13 mouse cellular contexts compared by ENCODE assay signal in the genomic region with DNA sequence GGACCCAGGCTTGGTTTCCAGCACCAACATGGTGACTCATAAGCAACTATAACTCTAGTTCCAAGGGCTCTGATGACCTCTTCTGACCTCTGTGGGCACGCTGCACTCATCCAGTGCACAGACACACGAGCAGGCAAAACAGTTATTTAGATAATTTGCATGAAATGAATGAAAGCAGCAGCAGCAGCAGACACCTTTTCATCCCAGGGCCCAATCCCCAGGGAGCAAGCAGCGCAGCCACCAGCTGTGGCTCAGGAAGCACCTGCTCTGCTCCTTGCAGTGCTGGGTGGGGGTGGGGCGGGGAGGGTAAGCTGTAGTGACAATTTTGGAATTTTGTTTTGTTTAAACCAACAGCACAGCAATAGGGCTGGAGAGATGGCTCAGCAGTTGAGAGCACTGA. TPM values are rescaled to one million over a fixed set of nuclear protein-coding genes. Genes with fewer than 3 reads are reported as not detected.
DNase-seq lines count a peak whose midpoint lies in the region; ATAC-seq lines count a peak whose summit lies in the region.
"Had no signal": no experiment of that assay in that cellular context is flagged by ENCODE, and none has a peak within 500 bp of the region (broad histone marks: within the 10 kb centered on the region; RNA-seq: fewer than 3 reads in every experiment).

No protein-coding gene starts in this region.

- no peak overlapping the region for H3K4me3 ChIP-seq in forebrain, embryonic 12.5 days (replicated peaks)
- no peak overlapping the region for H3K4me3 ChIP-seq in forebrain, embryonic 11.5 days (ENCODE audit: low read depth, low read length)
- H3K4me3 ChIP-seq in midbrain, embryonic 11.5 days (ENCODE audit: low read depth, low read length): no peak overlapping the region
- H3K4me3 ChIP-seq in midbrain, embryonic 10.5 days: no peak overlapping the region
- H3K4me3 ChIP-seq in hindbrain, embryonic 12.5 days: no peak overlapping the region
- H3K4me3 ChIP-seq in neural tube, embryonic 14.5 days (ENCODE audit: low read depth, low read length): no peak overlapping the region
- H3K4me3 ChIP-seq: embryonic facial prominence, embryonic 13.5 days; heart, adult 2 months; limb, embryonic 12.5 days; megakaryocyte, embryonic 14.5 days had no signal

- 64% methylated on average over 4 of the region's 4 CpGs for WGBS in forebrain, embryonic 12.5 days
- 79% methylated on average over 4 of the region's 4 CpGs for WGBS in forebrain, embryonic 11.5 days
- WGBS in midbrain, embryonic 11.5 days: 68% methylated on average over 4 of the region's 4 CpGs
- WGBS in midbrain, embryonic 10.5 days: 86% methylated on average over 4 of the region's 4 CpGs
- 57% methylated on average over 4 of the region's 4 CpGs for WGBS in hindbrain, embryonic 12.5 days
- WGBS in neural tube, embryonic 14.5 days: 47% methylated on average over 4 of the region's 4 CpGs

- no peak overlapping the region for H3K9ac ChIP-seq in forebrain, embryonic 12.5 days
- H3K9ac ChIP-seq in forebrain, embryonic 11.5 days (ENCODE audit: low read length): no peak overlapping the region
- H3K9ac ChIP-seq in midbrain, embryonic 11.5 days (ENCODE audit: low read length): no peak overlapping the region
- no peak overlapping the region for H3K9ac ChIP-seq in hindbrain, embryonic 12.5 days
- H3K9ac ChIP-seq in neural tube, embryonic 14.5 days (replicated peaks; ENCODE audit: low read depth, low read length): no peak overlapping the region
- H3K9ac ChIP-seq: embryonic facial prominence, embryonic 13.5 days; limb, embryonic 12.5 days; lung, embryonic 14.5 days had no signal

- no peak overlapping the region for H3K4me2 ChIP-seq in forebrain, embryonic 12.5 days
- H3K4me2 ChIP-seq in forebrain, embryonic 11.5 days (ENCODE audit: low read depth, low read length, severe bottlenecking): no peak overlapping the region
- H3K4me2 ChIP-seq in midbrain, embryonic 11.5 days: no peak overlapping the region
- no peak overlapping the region for H3K4me2 ChIP-seq in hindbrain, embryonic 12.5 days (replicated peaks)
- H3K4me2 ChIP-seq in neural tube, embryonic 14.5 days (ENCODE audit: low read depth, low read length): no peak overlapping the region
- H3K4me2 ChIP-seq: embryonic facial prominence, embryonic 13.5 days; limb, embryonic 12.5 days; lung, embryonic 14.5 days had no signal

- H3K9me3 ChIP-seq in forebrain, embryonic 12.5 days: no peaks in the 10 kb centered on the region
- H3K9me3 ChIP-seq in forebrain, embryonic 11.5 days (ENCODE audit: control insufficient read depth, low read length): no peaks in the 10 kb centered on the region
- H3K9me3 ChIP-seq in midbrain, embryonic 11.5 days (ENCODE audit: control insufficient read depth, low read length): no peaks in the 10 kb centered on the region
- no peaks in the 10 kb centered on the region for H3K9me3 ChIP-seq in midbrain, embryonic 10.5 days (replicated peaks)
- H3K9me3 ChIP-seq in hindbrain, embryonic 12.5 days (replicated peaks): no peaks in the 10 kb centered on the region; the same call in 1 of the 2 replicates
- H3K9me3 ChIP-seq in neural tube, embryonic 14.5 days (ENCODE audit: control insufficient read depth, low read length): no peaks in the 10 kb centered on the region
- H3K9me3 ChIP-seq: embryonic facial prominence, embryonic 13.5 days; limb, embryonic 12.5 days had no signal

- H3K27me3 ChIP-seq in forebrain, embryonic 12.5 days: no peaks in the 10 kb centered on the region
- no peaks in the 10 kb centered on the region for H3K27me3 ChIP-seq in forebrain, embryonic 11.5 days (ENCODE audit: control insufficient read depth, insufficient read depth, low read length)
- H3K27me3 ChIP-seq in midbrain, embryonic 11.5 days (ENCODE audit: control insufficient read depth, insufficient read depth, low read length): no peaks in the 10 kb centered on the region
- no peaks in the 10 kb centered on the region for H3K27me3 ChIP-seq in midbrain, embryonic 10.5 days (ENCODE audit: low read depth, poor library complexity, severe bottlenecking)
- H3K27me3 ChIP-seq in hindbrain, embryonic 12.5 days: no peaks in the 10 kb centered on the region
- H3K27me3 ChIP-seq in neural tube, embryonic 14.5 days (ENCODE audit: control insufficient read depth, insufficient read depth, low read length): no peaks in the 10 kb centered on the region
- H3K27me3 ChIP-seq: embryonic facial prominence, embryonic 13.5 days; limb, embryonic 12.5 days; megakaryocyte, embryonic 14.5 days had no signal

- H3K4me1 ChIP-seq in forebrain, embryonic 12.5 days: peaks cover 9% of the 10 kb centered on the region; the same call in 1 of the 2 replicates
- no peaks in the 10 kb centered on the region for H3K4me1 ChIP-seq in forebrain, embryonic 11.5 days (replicated peaks; ENCODE audit: control insufficient read depth, insufficient read depth, low read length)
- H3K4me1 ChIP-seq in midbrain, embryonic 11.5 days (ENCODE audit: control insufficient read depth, insufficient read depth, low read length): no peaks in the 10 kb centered on the region
- H3K4me1 ChIP-seq in midbrain, embryonic 10.5 days: no peaks in the 10 kb centered on the region
- no peaks in the 10 kb centered on the region for H3K4me1 ChIP-seq in hindbrain, embryonic 12.5 days
- H3K4me1 ChIP-seq in neural tube, embryonic 14.5 days (ENCODE audit: control insufficient read depth, insufficient read depth, low read length): no peaks in the 10 kb centered on the region
- H3K4me1 ChIP-seq: embryonic facial prominence, embryonic 13.5 days; limb, embryonic 12.5 days had no signal

- no peak for DNase-seq in forebrain, embryonic 11.5 days (ENCODE audit: low spot score)
- DNase-seq in midbrain, embryonic 11.5 days (ENCODE audit: low spot score, missing footprints): no peak
- DNase-seq in midbrain, embryonic 10.5 days (ENCODE audit: low spot score): no peak
- DNase-seq in heart, adult 9 months (ENCODE audit: low spot score in 2 of 2): no peak
- no peak for DNase-seq in kidney, postnatal 14 days
- DNase-seq: heart, adult 2 months; lung, embryonic 14.5 days had no signal

- no peak for ATAC-seq in forebrain, embryonic 12.5 days (ENCODE audit: low FRiP score)
- ATAC-seq in forebrain, embryonic 11.5 days (replicated peaks; ENCODE audit: low FRiP score): no peak
- peak; percentile 45; the same call in 1 of the 2 replicates for ATAC-seq in midbrain, embryonic 11.5 days (ENCODE audit: low FRiP score)
- ATAC-seq in hindbrain, embryonic 12.5 days (ENCODE audit: low FRiP score): peak; percentile 51; the same call in 1 of the 2 replicates
- ATAC-seq in neural tube, embryonic 14.5 days (ENCODE audit: low read depth): no peak

- peak overlapping the region; percentile 38; the same call in 1 of the 2 replicates for H3K27ac ChIP-seq in forebrain, embryonic 12.5 days
- H3K27ac ChIP-seq in forebrain, embryonic 11.5 days (ENCODE audit: low read depth, low read length): no peak overlapping the region
- H3K27ac ChIP-seq in midbrain, embryonic 11.5 days (ENCODE audit: low read depth, low read length): no peak overlapping the region
- no peak overlapping the region for H3K27ac ChIP-seq in midbrain, embryonic 10.5 days (replicated peaks)
- no peak overlapping the region for H3K27ac ChIP-seq in hindbrain, embryonic 12.5 days
- 0 out of 2 replicates have a peak overlapping the region, but pooled peaks have one; percentile 49 for H3K27ac ChIP-seq in neural tube, embryonic 14.5 days (ENCODE audit: low read depth, low read length)
- H3K27ac ChIP-seq: embryonic facial prominence, embryonic 13.5 days; heart, adult 2 months; limb, embryonic 12.5 days had no signal

- H3K36me3 ChIP-seq in forebrain, embryonic 12.5 days (replicated peaks): peaks cover 100% of the 10 kb centered on the region
- H3K36me3 ChIP-seq in forebrain, embryonic 11.5 days (ENCODE audit: control insufficient read depth, insufficient read depth, low read length): peaks cover 62% of the 10 kb centered on the region
- peaks cover 70% of the 10 kb centered on the region for H3K36me3 ChIP-seq in midbrain, embryonic 11.5 days (ENCODE audit: control insufficient read depth, insufficient read depth, low read length)
- peaks cover 100% of the 10 kb centered on the region for H3K36me3 ChIP-seq in midbrain, embryonic 10.5 days
- H3K36me3 ChIP-seq in hindbrain, embryonic 12.5 days: peaks cover 99% of the 10 kb centered on the region
- H3K36me3 ChIP-seq in neural tube, embryonic 14.5 days (ENCODE audit: control insufficient read depth, insufficient read depth, low read length): peaks cover 77% of the 10 kb centered on the region

RNA-seq across cellular contexts. Expression of gene Fads2, which starts 29.7 kb away (rescaled TPM):
- 184 and 187 TPM in 2 replicates for polyA plus RNA-seq in forebrain, embryonic 12.5 days (2016; fragmentation: Nextera tagmentation; extraction: Ambion mirVana)
- 75.9 and 83.8 TPM in 2 replicates for polyA plus RNA-seq in forebrain, embryonic 11.5 days (2014; fragmentation: Nextera tagmentation; extraction: Ambion mirVana)
- polyA plus RNA-seq in midbrain, embryonic 11.5 days (2014; fragmentation: Nextera tagmentation; extraction: Ambion mirVana): 76.4 and 80.5 TPM in 2 replicates
- polyA plus RNA-seq in midbrain, embryonic 10.5 days (2016; fragmentation: Nextera tagmentation; extraction: Ambion mirVana): 207 and 236 TPM in 2 replicates
- polyA plus RNA-seq in hindbrain, embryonic 12.5 days (2016; fragmentation: Nextera tagmentation; extraction: Ambion mirVana): 173 and 177 TPM in 2 replicates
- polyA plus RNA-seq in neural tube, embryonic 14.5 days (2014; fragmentation: Nextera tagmentation; extraction: Ambion mirVana): 48.5 and 55.3 TPM in 2 replicates

RNA-seq across cellular contexts. Expression of gene Fads3, which starts 30.5 kb away (rescaled TPM):
- polyA plus RNA-seq in forebrain, embryonic 12.5 days (2016; fragmentation: Nextera tagmentation; extraction: Ambion mirVana): 5.6 and 7.4 TPM in 2 replicates
- 5.9 and 6.1 TPM in 2 replicates for polyA plus RNA-seq in forebrain, embryonic 11.5 days (2014; fragmentation: Nextera tagmentation; extraction: Ambion mirVana)
- 5.0 and 5.1 TPM in 2 replicates for polyA plus RNA-seq in midbrain, embryonic 11.5 days (2014; fragmentation: Nextera tagmentation; extraction: Ambion mirVana)
- 5.5 and 5.8 TPM in 2 replicates for polyA plus RNA-seq in midbrain, embryonic 10.5 days (2016; fragmentation: Nextera tagmentation; extraction: Ambion mirVana)
- polyA plus RNA-seq in hindbrain, embryonic 12.5 days (2016; fragmentation: Nextera tagmentation; extraction: Ambion mirVana): 13.1 and 16.6 TPM in 2 replicates
- polyA plus RNA-seq in neural tube, embryonic 14.5 days (2014; fragmentation: Nextera tagmentation; extraction: Ambion mirVana): 19.3 and 19.5 TPM in 2 replicates

Comparison
In these comparisons a context has a peak if more than half of its experiments do, and no peak if none do; other contexts are left out.
1. H3K27ac ChIP-seq: peak in forebrain, embryonic 12.5 days (single experiment) and neural tube, embryonic 14.5 days (single experiment); none in forebrain, embryonic 11.5 days (single experiment), midbrain, embryonic 11.5 days (single experiment), midbrain, embryonic 10.5 days (single experiment) and hindbrain, embryonic 12.5 days (single experiment).
2. ATAC-seq: peak in midbrain, embryonic 11.5 days (single experiment) and hindbrain, embryonic 12.5 days (single experiment); none in forebrain, embryonic 12.5 days (single experiment), forebrain, embryonic 11.5 days (single experiment) and neural tube, embryonic 14.5 days (single experiment).